Mouse (Mus musculus) heart, embryonic 13.5 days (tissue): ENCODE data around the gene Kiz. TPM values are rescaled to one million over a fixed set of nuclear protein-coding genes. Genes with fewer than 3 reads are reported as not detected.
A peak's percentile ranks its signal among the peaks of the same experiment; 100 is the strongest.

Experiments
- ATAC-seq: fragments of 200-750 bp; cut with Nextera tagmentation; 2 replicates; pipeline ENCODE4 v1.8.0; 2017; ENCODE audit warnings: moderate TSS enrichment; ENCODE audit not compliant: insufficient number of reproducible peaks, low FRiP score, low TSS enrichment; ENCODE audit errors: extremely low read depth
- H3K27ac ChIP-seq: fragments of 300-500 bp; sonication (generic); replicated peaks from 2 replicates; pipeline ENCODE4 v1.5.1; 2015; ENCODE audit warnings: moderate library complexity, mild to moderate bottlenecking, inconsistent platforms
- H3K27me3 ChIP-seq: fragments of 300-500 bp; sonication (generic); replicated peaks from 2 replicates; pipeline ENCODE4 v1.6.1; 2015; ENCODE audit warnings: mild to moderate bottlenecking, inconsistent platforms
- H3K36me3 ChIP-seq: fragments of 300-500 bp; sonication (generic); 2 replicates; pipeline ENCODE4 v1.6.1; 2015; ENCODE audit warnings: mild to moderate bottlenecking, inconsistent platforms
- H3K4me1 ChIP-seq: fragments of 300-500 bp; sonication (generic); 2 replicates; pipeline ENCODE4 v1.6.1; 2015; ENCODE audit warnings: inconsistent platforms
- H3K4me2 ChIP-seq: fragments of 300-500 bp; sonication (generic); 2 replicates; pipeline ENCODE4 v1.6.1; 2015; ENCODE audit warnings: inconsistent platforms, mild to moderate bottlenecking, moderate library complexity
- H3K4me3 ChIP-seq: fragments of 300-500 bp; sonication (generic); 2 replicates; pipeline ENCODE4 v1.5.1; 2015; ENCODE audit warnings: moderate library complexity, mild to moderate bottlenecking, inconsistent platforms
- H3K9ac ChIP-seq: fragments of 300-500 bp; sonication (generic); 2 replicates; pipeline ENCODE4 v1.6.1; 2015; ENCODE audit warnings: inconsistent platforms, mild to moderate bottlenecking, moderate library complexity
- H3K9me3 ChIP-seq: fragments of 300-500 bp; sonication (generic); 2 replicates; pipeline ENCODE4 v1.6.1; 2016; ENCODE audit warnings: inconsistent platforms
- WGBS: fragments of 180-500 bp; shearing (Covaris S2); methylation state at CpG from one replicate; pipeline ENCODE4 v1.1.7; 2015; ENCODE audit warnings: mixed read lengths; 5-methylcytosine and 5-hydroxymethylcytosine counted together
- polyA plus RNA-seq: library from polyadenylated mRNA; unstranded; fragments of >200 nt; fragmentation: Nextera tagmentation; extraction: Ambion mirVana; gene quantifications from 2 replicates; pipeline ENCODE4 v1.2.1, GENCODE M21; 2015

Kiz gene
- polyA plus RNA-seq, 1 experiment from 2014 or later, result 25.2 TPM

GRCm38 (mm10) chr2:146920375-146921160 lies 64.9 kb downstream of the Kiz start:
- Histone ChIP-seq H3K36me3 (no peaks in the 10 kb centered on the region), H3K4me3 (no peak overlapping the region), H3K27me3 (no peaks in the 10 kb centered on the region), H3K9ac (no peak overlapping the region), H3K9me3 (no peaks in the 10 kb centered on the region), H3K4me1 (peaks cover 9% of the 10 kb centered on the region; the same call in 1 of the 2 replicates), H3K4me2 (no peak overlapping the region), H3K27ac (no peak overlapping the region)
- ATAC-seq, result no peak
- WGBS, result 32% methylated on average over 8 of the region's 8 CpGs

- ATAC-seq, result no peak
- H3K36me3 ChIP-seq, result peaks cover 4% of the 10 kb centered on the region; the same call in 1 of the 2 replicates
- 84% methylated on average over 1 of the region's 1 CpGs for WGBS
- no peaks in the 10 kb centered on the region for H3K9me3 ChIP-seq
- no peak overlapping the region for H3K27ac ChIP-seq
- peaks cover 8% of the 10 kb centered on the region; the same call in 1 of the 2 replicates for H3K4me1 ChIP-seq
- H3K9ac ChIP-seq, result no peak overlapping the region
- H3K4me3 ChIP-seq, result no peak overlapping the region
- H3K4me2 ChIP-seq, result no peak overlapping the region
- H3K27me3 ChIP-seq, result no peaks in the 10 kb centered on the region
Measured at GRCm38 (mm10) chr2:146925296-146925695, 69.6 kb downstream of the Kiz start.

GRCm38 (mm10) chr2:146925846-146926245 lies 70.2 kb downstream of the Kiz start:
- H3K4me2 ChIP-seq, result no peak overlapping the region
- ATAC-seq, result no peak
- no peak overlapping the region for H3K27ac ChIP-seq
- 0 out of 2 replicates have a peak, but pooled peaks cover 2% of the 10 kb centered on the region for H3K4me1 ChIP-seq
- H3K9ac ChIP-seq, result no peak overlapping the region
- no peaks in the 10 kb centered on the region for H3K27me3 ChIP-seq
- H3K36me3 ChIP-seq, result peaks cover 4% of the 10 kb centered on the region; the same call in 1 of the 2 replicates
- H3K9me3 ChIP-seq, result no peaks in the 10 kb centered on the region
- 80% methylated on average over 4 of the region's 4 CpGs for WGBS
- H3K4me3 ChIP-seq, result no peak overlapping the region

- Histone ChIP-seq H3K9ac (no peak overlapping the region), H3K4me2 (peak overlapping the region; percentile 29), H3K9me3 (no peaks in the 10 kb centered on the region), H3K27me3 (no peaks in the 10 kb centered on the region), H3K27ac (no peak overlapping the region), H3K4me3 (no peak overlapping the region), H3K36me3 (no peaks in the 10 kb centered on the region), H3K4me1 (peaks cover 8% of the 10 kb centered on the region; the same call in 1 of the 2 replicates)
- 27% methylated on average over 8 of the region's 8 CpGs for WGBS
- no peak for ATAC-seq
Measured at GRCm38 (mm10) chr2:146948223-146948776, 92.6 kb downstream of the Kiz start.

GRCm38 (mm10) chr2:146956366-146956765 lies 100.7 kb downstream of the Kiz start:
- H3K27ac ChIP-seq, result no peak overlapping the region
- no peak overlapping the region for H3K4me2 ChIP-seq
- no peak overlapping the region for H3K4me3 ChIP-seq
- 0 out of 2 replicates have a peak, but pooled peaks cover 5% of the 10 kb centered on the region for H3K36me3 ChIP-seq
- no peak overlapping the region for H3K9ac ChIP-seq
- H3K4me1 ChIP-seq, result peaks cover 3% of the 10 kb centered on the region; the same call in 1 of the 2 replicates
- WGBS, result 62% methylated on average over 6 of the region's 6 CpGs
- no peak for ATAC-seq
- H3K27me3 ChIP-seq, result no peaks in the 10 kb centered on the region
- H3K9me3 ChIP-seq, result no peaks in the 10 kb centered on the region

- H3K27me3 ChIP-seq, result no peaks in the 10 kb centered on the region
- H3K4me3 ChIP-seq, result peak overlapping the region; percentile 43
- 42% methylated on average over 11 of the region's 11 CpGs for WGBS
- H3K4me2 ChIP-seq, result peak overlapping the region; percentile 72
- H3K9ac ChIP-seq, result 0 out of 2 replicates have a peak overlapping the region, but pooled peaks have one; percentile 21
- 0 out of 2 replicates have a peak, but pooled peaks cover 5% of the 10 kb centered on the region for H3K36me3 ChIP-seq
- no peak overlapping the region for H3K27ac ChIP-seq
- no peak for ATAC-seq
- no peaks in the 10 kb centered on the region for H3K9me3 ChIP-seq
- peaks cover 3% of the 10 kb centered on the region; the same call in 1 of the 2 replicates for H3K4me1 ChIP-seq
Measured at GRCm38 (mm10) chr2:146958398-146958911, 102.8 kb downstream of the Kiz start.

GRCm38 (mm10) chr2:146958951-146959821 lies 103.5 kb downstream of the Kiz start:
- Histone ChIP-seq H3K36me3 (peaks cover 3% of the 10 kb centered on the region; the same call in 1 of the 2 replicates), H3K27me3 (no peaks in the 10 kb centered on the region), H3K4me2 (peak overlapping the region; percentile 72), H3K4me1 (peaks cover 3% of the 10 kb centered on the region; the same call in 1 of the 2 replicates), H3K9ac (peak overlapping the region; percentile 63), H3K4me3 (peak overlapping the region; percentile 43), H3K9me3 (no peaks in the 10 kb centered on the region), H3K27ac (no peak overlapping the region)
- 3% methylated on average over 21 of the region's 21 CpGs for WGBS
- 0 out of 2 replicates have a peak, but pooled peaks have one; percentile 37 for ATAC-seq

- no peaks in the 10 kb centered on the region for H3K9me3 ChIP-seq
- H3K27ac ChIP-seq, result no peak overlapping the region
- WGBS, result 75% methylated on average over 3 of the region's 3 CpGs
- peaks cover 5% of the 10 kb centered on the region; the same call in 1 of the 2 replicates for H3K36me3 ChIP-seq
- no peak overlapping the region for H3K4me3 ChIP-seq
- H3K27me3 ChIP-seq, result no peaks in the 10 kb centered on the region
- no peak for ATAC-seq
- no peak overlapping the region for H3K9ac ChIP-seq
- 0 out of 2 replicates have a peak, but pooled peaks cover 4% of the 10 kb centered on the region for H3K4me1 ChIP-seq
- no peak overlapping the region for H3K4me2 ChIP-seq
Measured at GRCm38 (mm10) chr2:146975024-146975423, 119.4 kb downstream of the Kiz start.

- Histone ChIP-seq H3K9me3 (no peaks in the 10 kb centered on the region), H3K36me3 (peaks cover under 1% of the 10 kb centered on the region; the same call in 1 of the 2 replicates), H3K4me3 (no peak overlapping the region), H3K27me3 (no peaks in the 10 kb centered on the region), H3K4me2 (no peak overlapping the region), H3K27ac (no peak overlapping the region), H3K4me1 (0 out of 2 replicates have a peak, but pooled peaks cover 4% of the 10 kb centered on the region), H3K9ac (no peak overlapping the region)
- ATAC-seq, result no peak
- WGBS, result 63% methylated on average over 3 of the region's 3 CpGs
Measured at GRCm38 (mm10) chr2:146975453-146976028, 119.9 kb downstream of the Kiz start.

- 80% methylated on average over 2 of the region's 2 CpGs for WGBS
- no peak for ATAC-seq
- H3K9ac ChIP-seq, result no peak overlapping the region
- H3K36me3 ChIP-seq, result no peaks in the 10 kb centered on the region
- H3K4me1 ChIP-seq, result peaks cover 16% of the 10 kb centered on the region
- H3K4me3 ChIP-seq, result no peak overlapping the region
- no peak overlapping the region for H3K27ac ChIP-seq
- no peaks in the 10 kb centered on the region for H3K27me3 ChIP-seq
- H3K9me3 ChIP-seq, result 0 out of 2 replicates have a peak, but pooled peaks cover 4% of the 10 kb centered on the region
- H3K4me2 ChIP-seq, result no peak overlapping the region
Measured at GRCm38 (mm10) chr2:146982786-146983185, 127.1 kb downstream of the Kiz start.
